Mouse (Mus musculus) hindbrain, postnatal 0 days (tissue): ENCODE data around the gene Plcb2. TPM values are rescaled to one million over a fixed set of nuclear protein-coding genes. Genes with fewer than 3 reads are reported as not detected.
A peak's percentile ranks its signal among the peaks of the same experiment; 100 is the strongest.

Source experiments
- ATAC-seq: fragments of 200-750 bp; cut with Nextera tagmentation; 2 replicates; pipeline ENCODE4 v1.8.0; 2017; ENCODE audit warnings: mild to moderate bottlenecking, moderate TSS enrichment, moderate library complexity
- DNase-seq: peaks from one replicate; pipeline ENCODE4 v3.0.0-alpha.2; 2015; ENCODE audit warnings: low spot score
- H3K27ac ChIP-seq: fragments of 300-500 bp; sonication (generic); 2 replicates; pipeline ENCODE4 v1.5.1; 2014; ENCODE audit warnings: mild to moderate bottlenecking
- H3K27me3 ChIP-seq: fragments of 300-500 bp; sonication (generic); 2 replicates; pipeline ENCODE4 v1.6.1; 2014; ENCODE audit warnings: low read length, mixed read lengths; ENCODE audit not compliant: insufficient read depth
- H3K36me3 ChIP-seq: fragments of 300-500 bp; sonication (generic); 2 replicates; pipeline ENCODE4 v1.6.1; 2014; ENCODE audit warnings: low read length, mixed read lengths; ENCODE audit not compliant: insufficient read depth
- H3K4me1 ChIP-seq: fragments of 300-500 bp; sonication (generic); 2 replicates; pipeline ENCODE4 v1.6.1; 2014; ENCODE audit warnings: antibody characterized with exemption, low read length, mixed read lengths; ENCODE audit not compliant: insufficient read depth
- H3K4me2 ChIP-seq: fragments of 300-500 bp; sonication (generic); 2 replicates; pipeline ENCODE4 v1.6.1; 2014; ENCODE audit warnings: low read depth, mild to moderate bottlenecking, low read length, moderate library complexity, mixed read lengths
- H3K4me3 ChIP-seq: fragments of 300-500 bp; sonication (generic); 2 replicates; pipeline ENCODE4 v1.5.1; 2014; ENCODE audit warnings: low read length
- H3K9ac ChIP-seq: fragments of 300-500 bp; sonication (generic); replicated peaks from 2 replicates; pipeline ENCODE4 v1.6.1; 2014; ENCODE audit warnings: mild to moderate bottlenecking, low read length, moderate library complexity, mixed read lengths
- H3K9me3 ChIP-seq: fragments of 300-500 bp; sonication (generic); 2 replicates; pipeline ENCODE4 v1.6.1; 2016; ENCODE audit warnings: low read length, mixed read lengths
- CTCF ChIP-seq: IDR thresholded peaks from 2 replicates; pipeline ENCODE4 v1.5.1; 2016; ENCODE audit warnings: antibody characterized with exemption, control low read depth, low read depth
- WGBS: fragments of 180-500 bp; shearing (Covaris S2); extraction: QIAGEN DNeasy Blood & Tissue Kit; methylation state at CpG from one replicate; pipeline ENCODE4 v1.1.7; 2014; 5-methylcytosine and 5-hydroxymethylcytosine counted together
- polyA plus RNA-seq: library from polyadenylated mRNA; unstranded; fragments of >200 nt; fragmentation: Nextera tagmentation; extraction: Ambion mirVana; gene quantifications from 2 replicates; pipeline ENCODE4 v1.2.1, GENCODE M21; 2015
- total RNA-seq: library from RNA; depleted of rRNA; stranded (reverse); fragments of >200 nt; gene quantifications from 2 replicates; pipeline ENCODE4 v1.2.3, GENCODE M21; 2014

Gene Plcb2
- total and polyA plus RNA-seq, 2 experiments from 2014 or later, result 0.69 to 1.7 TPM

DNA sequence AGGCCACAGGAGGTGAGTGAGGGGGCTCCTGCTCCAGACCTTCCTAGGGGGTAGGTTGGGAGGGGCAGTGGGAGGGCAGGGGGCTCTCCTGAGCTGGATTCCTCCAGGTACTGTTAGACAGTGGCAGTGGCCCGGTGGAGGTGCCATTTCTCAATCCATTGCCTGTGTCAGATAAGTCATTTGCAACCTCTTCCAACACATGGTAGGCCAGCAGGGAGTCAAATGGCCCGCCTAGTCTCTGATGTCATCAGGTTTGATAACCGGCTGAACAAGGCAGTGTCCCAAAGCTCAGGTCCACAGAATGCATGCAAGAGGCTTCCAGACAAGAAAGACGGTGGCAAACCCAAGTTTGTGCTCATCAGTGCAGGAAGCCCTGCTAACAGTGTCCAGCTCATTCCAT is 50.4 kb downstream of the Plcb2 start:
- no peaks in the 10 kb centered on the region; the same call in 1 of the 2 replicates for H3K36me3 ChIP-seq
- ATAC-seq (peak; percentile 56; the same call in 1 of the 2 replicates), DNase-seq (peak; percentile 32)
- WGBS, result 21% methylated on average over 4 of the region's 4 CpGs
- peak overlapping the region; percentile 54 for H3K9ac ChIP-seq
- H3K4me3 ChIP-seq, result peak overlapping the region; percentile 51
- H3K9me3 ChIP-seq, result no peaks in the 10 kb centered on the region
- peak overlapping the region; percentile 95 for H3K4me2 ChIP-seq
- H3K27me3 ChIP-seq, result no peaks in the 10 kb centered on the region; the same call in 1 of the 2 replicates
- H3K4me1 ChIP-seq, result 0 out of 2 replicates have a peak, but pooled peaks cover 6% of the 10 kb centered on the region
- no peak for TF ChIP-seq CTCF
- H3K27ac ChIP-seq, result no peak overlapping the region

DNA sequence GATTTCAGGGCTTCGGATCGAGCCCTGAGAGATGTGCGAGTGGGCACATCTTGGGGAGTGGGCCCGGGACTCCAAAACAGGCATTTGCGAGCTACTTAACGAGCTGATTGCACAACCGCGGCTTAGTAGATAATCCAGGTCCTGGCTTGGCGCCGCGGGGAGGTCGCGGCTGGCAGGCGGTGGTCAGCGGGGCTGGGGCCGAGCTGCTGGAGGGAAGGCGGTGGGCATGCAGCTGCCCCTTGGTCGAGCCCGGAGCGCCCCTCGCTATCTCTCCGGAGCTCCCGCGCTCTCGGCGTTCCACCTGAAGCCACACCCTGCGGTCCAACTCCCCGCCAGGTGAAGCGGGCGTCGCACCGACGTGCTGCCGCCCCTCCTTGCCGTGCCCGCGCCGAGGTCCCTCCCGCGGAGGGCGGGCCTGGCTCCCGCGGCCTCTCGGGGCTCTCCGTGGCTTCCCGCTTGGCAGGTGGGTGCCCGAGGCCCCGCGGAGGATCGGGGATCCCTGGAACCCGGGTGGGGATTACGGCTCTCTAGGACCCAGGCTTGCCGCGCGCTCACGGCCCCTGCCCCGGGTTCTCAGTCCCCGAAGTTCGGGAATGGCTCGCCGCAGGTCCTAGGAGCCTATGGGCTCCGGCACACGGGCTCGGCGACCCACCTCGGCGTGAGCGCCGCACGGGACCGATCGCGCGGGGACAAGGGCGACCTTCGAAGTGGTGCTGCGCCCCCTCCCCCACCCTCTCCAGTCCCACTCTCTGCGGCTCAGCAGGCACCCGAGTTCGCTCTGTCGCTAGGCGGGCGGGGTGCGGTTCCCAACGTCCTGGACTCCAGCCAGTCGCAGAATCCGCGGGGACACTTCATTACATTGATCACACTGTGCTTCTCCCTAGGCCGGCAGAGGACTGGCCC is 51.1 kb downstream of the Plcb2 start:
- TF ChIP-seq CTCF, result no peak
- ATAC-seq, result peak; percentile 54
- peak overlapping the region; percentile 51 for H3K4me3 ChIP-seq
- H3K9ac ChIP-seq, result peak overlapping the region; percentile 54
- no peak for DNase-seq
- H3K4me1 ChIP-seq, result 0 out of 2 replicates have a peak, but pooled peaks cover 6% of the 10 kb centered on the region
- no peaks in the 10 kb centered on the region for H3K9me3 ChIP-seq
- no peak overlapping the region for H3K27ac ChIP-seq
- H3K36me3 ChIP-seq, result no peaks in the 10 kb centered on the region; the same call in 1 of the 2 replicates
- peak overlapping the region; percentile 95 for H3K4me2 ChIP-seq
- WGBS, result 1% methylated on average over 88 of the region's 89 CpGs
- H3K27me3 ChIP-seq, result peaks cover 4% of the 10 kb centered on the region; the same call in 1 of the 2 replicates

DNA sequence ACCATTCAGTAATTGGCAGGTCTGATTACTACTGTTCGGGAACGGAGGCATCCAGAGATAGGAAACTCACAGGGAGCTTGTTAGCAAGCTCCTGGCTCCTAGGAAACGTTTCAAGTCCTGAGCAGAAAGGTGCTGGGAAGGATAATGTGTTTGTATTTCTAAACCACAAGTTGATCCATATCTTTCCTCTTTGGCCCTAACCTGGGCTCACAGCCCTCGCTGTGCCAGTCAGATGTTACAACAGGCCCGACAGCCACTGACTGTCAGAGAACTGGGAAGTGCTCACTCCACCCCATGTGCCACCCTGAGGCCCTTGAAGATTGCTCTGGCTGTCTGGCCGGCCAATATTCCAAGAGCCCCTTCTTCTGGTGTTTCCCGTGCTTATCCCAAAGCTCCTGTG is 53.7 kb downstream of the Plcb2 start:
- no peak for TF ChIP-seq CTCF
- H3K4me3 ChIP-seq, result no peak overlapping the region
- no peak overlapping the region for H3K27ac ChIP-seq
- H3K27me3 ChIP-seq, result peaks cover 4% of the 10 kb centered on the region; the same call in 1 of the 2 replicates
- H3K9me3 ChIP-seq, result no peaks in the 10 kb centered on the region
- DNase-seq, result no peak
- ATAC-seq, result no peak
- 34% methylated on average over 7 of the region's 7 CpGs for WGBS
- 0 out of 2 replicates have a peak, but pooled peaks cover 6% of the 10 kb centered on the region for H3K4me1 ChIP-seq
- no peaks in the 10 kb centered on the region; the same call in 1 of the 2 replicates for H3K36me3 ChIP-seq
- H3K9ac ChIP-seq, result no peak overlapping the region
- no peak overlapping the region for H3K4me2 ChIP-seq

DNA sequence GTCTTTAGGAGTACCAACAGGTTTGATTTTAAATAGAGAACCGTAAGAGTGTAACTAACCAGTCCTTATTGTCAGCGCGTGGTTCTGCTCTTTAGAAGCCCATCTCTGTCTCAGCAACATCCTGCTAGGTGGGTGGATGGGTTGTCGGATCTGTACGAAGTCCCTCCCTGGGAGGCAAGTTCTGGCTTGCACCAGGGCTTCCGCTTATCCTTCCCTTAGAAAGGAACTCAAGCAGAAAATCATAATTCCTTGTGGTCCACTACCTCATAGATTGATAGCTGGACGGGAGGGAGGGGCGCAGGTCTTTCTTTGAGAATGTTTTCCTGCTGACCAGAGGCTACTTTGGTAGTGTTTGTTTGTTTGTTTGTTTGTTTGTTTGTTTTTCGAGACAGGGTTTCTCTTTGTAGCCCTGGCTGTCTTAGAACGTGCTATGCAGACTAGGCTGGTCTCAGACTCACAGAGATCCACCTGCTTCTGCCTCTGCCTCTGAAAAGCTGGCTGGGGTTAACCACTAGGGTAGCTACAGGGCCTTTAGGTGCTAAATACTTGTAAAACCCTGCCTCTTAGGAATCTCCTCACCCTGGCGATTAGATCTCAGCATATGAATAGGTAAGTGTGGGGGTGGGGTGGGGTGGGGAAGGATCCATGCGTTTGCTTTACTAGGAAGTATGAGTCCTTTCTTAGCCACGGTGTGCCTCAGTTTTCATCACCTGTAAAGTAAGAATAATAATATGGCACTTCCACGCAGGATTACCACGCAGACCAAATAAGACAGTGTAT is 54.4 kb downstream of the Plcb2 start:
- Histone ChIP-seq H3K4me1 (0 out of 2 replicates have a peak, but pooled peaks cover 6% of the 10 kb centered on the region), H3K9me3 (no peaks in the 10 kb centered on the region), H3K4me2 (no peak overlapping the region), H3K36me3 (no peaks in the 10 kb centered on the region; the same call in 1 of the 2 replicates), H3K4me3 (no peak overlapping the region), H3K9ac (no peak overlapping the region), H3K27me3 (peaks cover 4% of the 10 kb centered on the region; the same call in 1 of the 2 replicates), H3K27ac (no peak overlapping the region)
- no peak for TF ChIP-seq CTCF
- ATAC-seq (no peak), DNase-seq (no peak)
- WGBS, result 34% methylated on average over 15 of the region's 15 CpGs

- H3K27me3 ChIP-seq, result 0 out of 2 replicates have a peak, but pooled peaks cover 4% of the 10 kb centered on the region
- no peak overlapping the region for H3K4me3 ChIP-seq
Observed at GRCm38 (mm10) chr2:118671728-118672127, 56.5 kb downstream of the Plcb2 start.

GRCm38 (mm10) chr2:118669785-118670184 is 58.5 kb downstream of the Plcb2 start:
- Histone ChIP-seq H3K36me3 (no peaks in the 10 kb centered on the region), H3K4me3 (no peak overlapping the region), H3K27me3 (0 out of 2 replicates have a peak, but pooled peaks cover 4% of the 10 kb centered on the region), H3K27ac (no peak overlapping the region), H3K9me3 (no peaks in the 10 kb centered on the region), H3K4me2 (no peak overlapping the region), H3K9ac (no peak overlapping the region), H3K4me1 (peaks cover 19% of the 10 kb centered on the region)
- no peak for ATAC-seq
- no peak for DNase-seq
- TF ChIP-seq CTCF, result no peak
- WGBS, result 33% methylated on average over 2 of the region's 2 CpGs

More at GRCm38 (mm10) chr2:118671728-118672127, 56.5 kb downstream of the Plcb2 start:
- DNase-seq, result no peak
- no peak overlapping the region for H3K9ac ChIP-seq
- no peaks in the 10 kb centered on the region for H3K36me3 ChIP-seq
- H3K4me1 ChIP-seq, result peaks cover 5% of the 10 kb centered on the region; the same call in 1 of the 2 replicates
- H3K9me3 ChIP-seq, result no peaks in the 10 kb centered on the region
- no peak overlapping the region for H3K4me2 ChIP-seq
- no peak overlapping the region for H3K27ac ChIP-seq
- no peak for TF ChIP-seq CTCF
- ATAC-seq, result no peak
- 83% methylated on average over 1 of the region's 1 CpGs for WGBS
